Mouse (Mus musculus) mouse embryonic stem cell (cell line): ENCODE data around the gene Sema4d.

Experiments used
- in situ Hi-C, 2 experiments: fragments of 300-500 bp; cut with MboI; formaldehyde crosslinking; loops; 1 replicate in 1 of 2; 3 replicates in 1 of 2; pipeline ENCODE4 v1.14.3; 2019 to 2020; ENCODE audit warnings: low sequenced_read_pairs in 2 of 2, low pct_unique_long_range_greater_than_20kb in 1 of 2, mixed read lengths in 1 of 2; ENCODE audit not compliant: unreplicated experiment in 1 of 2

The Sema4d gene

GRCm38 (mm10) chr13:51790793-51791192 lies 2.8 kb downstream of the Sema4d start:
- in situ Hi-C loops = no loop called here

- in situ Hi-C loops = no loop called here
Measured at GRCm38 (mm10) chr13:51787858-51788257, 5.7 kb downstream of the Sema4d start.

GRCm38 (mm10) chr13:51786616-51787015 lies 6.9 kb downstream of the Sema4d start:
- in situ Hi-C loops = no loop called here

DNA sequence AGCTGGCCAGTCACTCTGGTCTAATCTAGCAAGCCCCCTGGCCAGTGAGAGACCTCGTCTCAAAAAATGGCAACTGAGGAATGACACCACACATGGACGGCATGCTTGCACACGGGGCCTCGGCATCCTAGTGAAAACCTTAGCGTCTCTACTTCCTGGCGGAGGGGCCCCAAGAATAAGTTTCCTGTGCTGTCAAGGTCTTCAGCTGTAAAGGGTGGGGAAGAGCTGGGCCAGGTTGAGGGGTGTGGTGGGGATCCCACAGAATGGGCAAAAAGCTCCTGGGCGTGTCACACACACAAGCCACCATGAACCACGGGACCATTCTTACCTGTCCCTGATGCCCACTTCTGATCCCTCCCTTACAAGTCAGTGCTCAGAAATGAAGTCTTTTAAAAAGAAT lies 9.1 kb downstream of the Sema4d start:
- in situ Hi-C loops = no loop called here

- in situ Hi-C loops = no loop called here
Measured at GRCm38 (mm10) chr13:51783857-51784256, 9.7 kb downstream of the Sema4d start.

DNA sequence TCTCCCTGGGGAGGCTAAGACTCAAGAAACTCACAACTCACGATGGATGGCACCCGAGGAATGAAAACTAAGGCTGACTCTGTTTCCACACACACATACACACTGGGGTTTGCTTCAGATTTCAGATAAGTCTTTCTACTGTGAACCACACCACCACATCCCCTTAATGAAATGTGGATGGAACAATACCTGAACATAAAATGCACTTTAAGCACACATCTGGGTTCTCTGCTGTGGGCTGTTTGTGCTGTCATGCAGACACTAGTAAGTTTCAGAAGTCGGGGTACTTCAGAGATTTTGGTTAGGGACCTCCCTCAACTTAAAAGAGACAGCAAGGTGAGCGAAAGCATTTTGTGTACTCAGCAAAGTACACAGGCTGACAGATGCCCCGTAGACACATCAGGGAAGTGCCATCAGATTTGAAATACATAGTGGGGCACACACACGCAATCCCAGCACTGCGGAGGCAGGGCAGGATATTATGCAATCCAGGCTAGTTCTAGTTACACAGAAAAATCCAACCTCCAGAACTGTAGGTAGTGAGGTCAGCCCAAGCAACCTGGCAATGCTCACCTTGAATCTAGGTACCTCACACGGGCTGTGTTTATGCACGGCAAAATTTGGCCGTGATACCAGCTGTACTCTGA lies 12.9 kb downstream of the Sema4d start:
- in situ Hi-C loops = no loop called here

GRCm38 (mm10) chr13:51778983-51779962 lies 14.3 kb downstream of the Sema4d start:
- in situ Hi-C loops = no loop called here

DNA sequence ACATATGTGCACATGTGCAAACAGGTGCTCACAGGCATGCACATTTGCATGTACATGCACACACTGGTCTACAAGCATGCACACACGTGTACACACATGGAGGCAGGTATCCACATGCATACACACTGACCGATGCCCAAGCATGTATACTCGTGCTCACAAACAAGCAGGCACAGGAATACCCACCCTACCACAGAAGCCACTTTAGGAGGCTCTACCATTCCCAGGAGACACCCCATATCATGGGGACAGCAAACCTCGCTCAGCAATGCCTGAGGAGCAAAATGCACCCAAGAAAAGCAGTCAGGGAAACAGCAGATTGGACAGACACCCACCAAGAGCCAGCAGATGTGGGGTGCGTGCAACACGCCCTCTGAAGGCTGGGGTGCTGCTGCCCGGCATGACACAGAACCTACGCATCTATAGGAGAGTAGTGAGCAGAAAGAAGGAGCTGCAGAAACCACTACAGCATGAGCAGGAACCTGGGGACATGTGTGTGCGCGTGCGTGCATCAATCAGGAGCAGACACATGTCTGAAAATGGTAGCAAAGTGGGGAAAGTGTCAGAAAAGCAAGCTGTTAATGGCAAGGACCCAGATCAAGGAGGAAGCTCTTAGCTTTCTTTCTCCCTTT lies 15.1 kb downstream of the Sema4d start:
- in situ Hi-C loops = no loop called here

DNA sequence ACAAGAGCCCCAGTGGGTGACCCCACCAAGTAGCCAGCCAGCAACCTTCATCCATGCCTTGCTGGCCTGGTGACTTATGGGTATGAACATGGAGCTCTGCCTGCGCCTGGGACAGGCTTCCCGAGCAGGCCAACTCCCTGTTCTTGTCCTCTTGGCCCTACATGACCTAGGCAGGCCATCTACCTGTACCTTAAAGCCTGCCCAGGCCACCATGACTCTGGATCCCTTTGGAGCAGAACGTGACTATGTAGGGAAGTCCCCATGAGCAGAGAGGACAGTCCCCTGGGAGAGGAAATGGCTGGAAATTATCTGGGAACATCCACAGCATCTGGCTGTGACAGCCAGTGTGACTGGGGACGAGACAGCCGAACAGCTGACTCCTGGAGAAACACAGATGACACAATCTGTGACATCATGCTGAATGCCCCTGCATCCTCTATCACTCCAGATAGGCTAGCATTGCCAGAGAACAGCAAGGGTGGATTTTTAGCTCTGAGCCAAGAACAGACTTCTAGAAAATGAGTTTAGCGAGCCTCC lies 15.7 kb downstream of the Sema4d start:
- in situ Hi-C loops = no loop called here

DNA sequence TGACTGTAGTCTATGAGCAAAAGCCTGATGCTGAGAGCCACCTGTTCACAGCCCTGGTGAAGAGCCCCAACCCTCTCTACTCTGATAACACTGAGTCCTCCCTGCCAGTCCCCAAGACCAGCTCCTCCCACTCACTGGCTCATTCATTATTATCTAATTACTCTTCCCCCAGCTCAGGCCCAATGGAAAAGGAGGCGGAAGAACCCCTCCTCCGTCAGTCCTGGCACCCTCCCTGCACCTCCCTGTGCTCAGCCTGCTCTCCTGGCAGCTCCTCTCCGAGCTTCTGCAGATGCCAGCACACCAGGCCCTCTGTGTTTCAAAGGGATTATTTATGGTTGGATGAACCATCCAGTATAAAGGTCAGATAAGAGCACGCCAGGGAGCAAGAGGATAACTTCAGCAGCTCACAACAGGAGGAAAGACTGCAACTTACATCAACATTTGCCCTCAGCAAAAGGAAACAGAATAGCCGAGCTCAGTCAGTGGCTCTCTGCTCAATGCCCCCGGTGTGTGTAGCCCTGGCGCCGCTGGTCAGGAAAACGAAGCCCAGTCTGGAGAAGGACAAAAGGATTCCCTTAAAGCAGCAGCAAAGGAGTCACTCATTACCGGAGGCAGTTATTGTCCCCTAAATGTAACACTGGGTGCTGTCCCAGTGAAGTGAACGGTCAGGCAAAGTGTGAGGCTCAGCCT lies 16.4 kb downstream of the Sema4d start:
- in situ Hi-C loops = no loop called here

DNA sequence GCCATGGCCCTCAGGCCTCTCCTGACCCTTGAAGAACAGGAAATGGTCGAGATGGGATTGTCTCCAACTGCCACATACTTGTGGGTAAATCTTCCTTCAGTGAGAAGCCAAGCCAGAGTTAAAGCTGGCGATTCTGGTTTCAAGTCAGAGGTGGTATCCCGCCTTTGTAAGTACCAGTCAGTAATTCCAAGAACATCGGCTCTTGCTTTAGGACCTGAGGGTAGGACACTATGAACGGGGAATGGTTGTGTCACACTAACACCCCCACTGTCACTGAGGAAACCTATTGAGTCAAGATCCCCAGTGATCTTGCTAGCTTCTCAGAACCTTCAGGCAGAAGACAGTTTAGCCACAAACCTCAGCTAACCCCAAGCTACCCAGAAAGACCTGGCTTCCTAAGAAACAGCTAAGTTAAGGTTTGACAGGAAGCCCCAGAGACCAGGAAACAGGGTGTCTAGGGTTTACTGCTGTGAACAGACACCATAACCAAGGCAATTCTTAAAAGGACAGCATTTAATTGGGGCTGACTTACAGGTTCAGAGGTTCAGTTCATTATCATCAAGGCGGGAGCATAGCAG lies 17.3 kb downstream of the Sema4d start:
- in situ Hi-C loops = no loop called here

GRCm38 (mm10) chr13:51771802-51772206 lies 21.7 kb downstream of the Sema4d start:
- in situ Hi-C loops = no loop called here

DNA sequence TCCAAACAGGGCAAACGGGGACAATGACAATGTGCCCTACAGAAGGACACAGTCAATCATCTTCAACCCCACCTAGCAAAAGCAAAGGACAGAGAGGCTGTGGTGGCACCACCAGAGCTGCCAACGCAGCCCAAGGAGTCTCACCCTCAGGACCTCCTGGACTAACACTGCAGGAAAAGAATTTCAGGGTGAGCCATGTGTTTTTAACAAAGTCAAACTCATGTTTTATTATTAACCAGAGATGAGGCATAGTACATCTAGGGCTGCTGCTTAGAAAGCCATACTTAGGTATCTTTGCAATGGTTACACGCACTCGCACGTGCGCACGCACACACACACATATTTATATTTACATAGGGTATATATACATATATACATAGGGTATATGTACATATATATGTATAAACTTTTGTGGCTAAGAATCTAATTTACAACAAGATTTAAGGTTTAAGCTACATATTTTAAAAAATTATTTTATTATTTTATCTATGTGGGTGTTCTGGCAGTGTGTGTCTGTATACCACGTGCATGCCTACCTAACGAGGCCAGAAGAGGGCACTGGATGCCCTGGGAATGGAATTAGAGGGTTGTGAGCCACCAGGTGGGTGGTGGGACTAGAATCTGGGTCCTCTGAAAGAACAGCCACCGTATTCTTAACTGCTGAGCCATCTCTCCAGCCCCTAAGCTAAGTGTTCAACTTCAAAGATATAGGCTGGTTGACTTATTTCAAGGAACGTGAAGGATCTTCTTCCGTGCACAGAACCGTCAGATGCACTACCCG lies 22.7 kb downstream of the Sema4d start:
- in situ Hi-C loops = no loop called here

- in situ Hi-C loops = no loop called here
Measured at GRCm38 (mm10) chr13:51767991-51768761, 25.4 kb downstream of the Sema4d start.

- in situ Hi-C loops = no loop called here
Measured at GRCm38 (mm10) chr13:51767513-51767912, 26.0 kb downstream of the Sema4d start.

DNA sequence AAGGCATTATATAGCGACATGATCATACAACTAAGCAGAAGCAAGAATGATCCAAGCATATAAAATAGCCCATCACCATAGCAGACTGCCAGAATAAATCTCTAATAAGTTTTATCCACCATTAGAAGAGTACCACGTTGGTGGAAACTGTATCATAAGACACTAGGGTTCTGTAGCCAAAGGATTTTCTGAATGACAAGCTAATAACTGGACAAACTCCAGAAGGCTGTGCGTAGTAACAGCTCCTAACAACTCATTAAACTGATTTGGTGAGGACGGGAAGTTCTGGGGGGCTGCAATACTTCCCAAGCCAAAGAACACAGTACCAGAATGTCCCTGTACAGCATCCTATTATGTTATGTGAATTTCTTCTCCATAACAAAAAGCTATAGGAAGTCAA lies 26.8 kb downstream of the Sema4d start:
- in situ Hi-C loops = no loop called here

- in situ Hi-C loops = no loop called here
Measured at GRCm38 (mm10) chr13:51765369-51765768, 28.2 kb downstream of the Sema4d start.
